Mouse (Mus musculus) retina, embryonic 14.5 days (tissue): ENCODE data around the gene B430218F22Rik.
A peak's percentile ranks its signal among the peaks of the same experiment; 100 is the strongest.
"Not testable (repeated sequence)": the region's sequence is repeated elsewhere in the genome, so short reads cannot be mapped to it uniquely, and the experiment has no call there.

Experiments
- DNase-seq: peaks from one replicate; pipeline ENCODE4 v3.0.0-alpha.2; 2015; ENCODE audit warnings: low spot score

B430218F22Rik gene

GRCm38 (mm10) chr13:118386511-118387447 is at the start of gene B430218F22Rik, which contains the start of gene Mrps30:
TSS of gene B430218F22Rik (plus strand) at chr13:118386630.
TSS of gene Mrps30 (minus strand) at chr13:118387252.
- DNase-seq: peak; percentile 92

- peak; percentile 81 for DNase-seq
Observed at GRCm38 (mm10) chr13:118350257-118350656, 36.2 kb upstream of the B430218F22Rik start.

GRCm38 (mm10) chr13:118350870-118351269 is 35.6 kb upstream of the B430218F22Rik start:
- DNase-seq: no peak

- DNase-seq: no peak
Observed at GRCm38 (mm10) chr13:118363342-118363741, 23.1 kb upstream of the B430218F22Rik start.

GRCm38 (mm10) chr13:118365774-118366173 is 20.7 kb upstream of the B430218F22Rik start:
- DNase-seq: no peak

GRCm38 (mm10) chr13:118372871-118373270 is 13.6 kb upstream of the B430218F22Rik start:
- DNase-seq: no peak

- peak; percentile 73 for DNase-seq
Observed at GRCm38 (mm10) chr13:118379155-118379554, 7.3 kb upstream of the B430218F22Rik start.

GRCm38 (mm10) chr13:118380381-118380780 is 6.0 kb upstream of the B430218F22Rik start:
- no peak for DNase-seq

GRCm38 (mm10) chr13:118387448-118387801 is 995 bp downstream of the B430218F22Rik start:
- DNase-seq: not testable (repeated sequence)

- no peak for DNase-seq
Observed at GRCm38 (mm10) chr13:118395803-118396202, 9.4 kb downstream of the B430218F22Rik start.

GRCm38 (mm10) chr13:118400340-118400739 is 13.9 kb downstream of the B430218F22Rik start:
- DNase-seq: no peak

- DNase-seq: peak; percentile 83
Observed at GRCm38 (mm10) chr13:118403544-118403943, 17.1 kb downstream of the B430218F22Rik start.

- no peak for DNase-seq
Observed at GRCm38 (mm10) chr13:118411297-118411992, 25.0 kb downstream of the B430218F22Rik start.

GRCm38 (mm10) chr13:118418163-118418562 is 31.7 kb downstream of the B430218F22Rik start:
- DNase-seq: no peak

GRCm38 (mm10) chr13:118420408-118420807 is 34.0 kb downstream of the B430218F22Rik start:
- DNase-seq: no peak

GRCm38 (mm10) chr13:118420847-118421246 is 34.4 kb downstream of the B430218F22Rik start:
- DNase-seq: no peak
